Mouse (Mus musculus) left cerebral cortex, adult 18-20 months (tissue): ENCODE data around the gene Clmn. TPM values are rescaled to one million over a fixed set of nuclear protein-coding genes. Genes with fewer than 3 reads are reported as not detected.

Experiments used
- DNase-seq, 2 experiments: peaks; one replicate each; pipeline ENCODE4 v3.0.0; 2021 to 2022; ENCODE audit warnings: low spot score in 2 of 2, mixed read lengths in 1 of 2
- total RNA-seq, 2 experiments: library from RNA; stranded (reverse); gene quantifications; 2 replicates each; pipeline ENCODE4 v1.2.3; 2021

Clmn gene
- total RNA-seq, 2 experiments from 2014 or later = 39.5 to 55.7 TPM

DNA sequence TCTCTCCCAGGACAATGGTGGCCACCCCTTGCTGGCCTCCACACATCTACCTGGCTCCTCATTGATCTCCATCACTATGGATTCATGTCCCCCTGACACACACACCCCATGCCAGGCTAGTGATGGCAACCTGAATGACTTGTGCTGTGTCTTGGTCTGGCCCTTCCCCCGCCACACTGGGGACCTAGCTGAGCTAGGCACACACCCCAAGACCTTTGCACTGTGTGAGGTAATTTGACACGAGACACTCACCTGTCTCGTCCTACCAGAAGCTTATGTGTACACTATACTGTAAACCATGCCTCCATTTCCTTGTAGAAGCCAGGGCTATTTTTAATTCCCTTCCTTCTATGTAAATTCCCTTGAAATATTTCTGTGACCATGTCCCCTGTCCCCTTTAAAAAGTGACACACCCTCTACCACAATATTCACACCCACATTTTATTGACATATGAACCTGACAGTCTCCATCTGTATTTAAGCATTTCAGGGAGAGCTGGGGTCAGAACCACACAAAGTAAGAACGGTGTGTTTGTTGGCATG lies 16.7 kb upstream of the Clmn start:
- DNase-seq = no peak

- no peak for DNase-seq
Measured at GRCm38 (mm10) chr12:104880367-104880766, 15.5 kb upstream of the Clmn start.

DNA sequence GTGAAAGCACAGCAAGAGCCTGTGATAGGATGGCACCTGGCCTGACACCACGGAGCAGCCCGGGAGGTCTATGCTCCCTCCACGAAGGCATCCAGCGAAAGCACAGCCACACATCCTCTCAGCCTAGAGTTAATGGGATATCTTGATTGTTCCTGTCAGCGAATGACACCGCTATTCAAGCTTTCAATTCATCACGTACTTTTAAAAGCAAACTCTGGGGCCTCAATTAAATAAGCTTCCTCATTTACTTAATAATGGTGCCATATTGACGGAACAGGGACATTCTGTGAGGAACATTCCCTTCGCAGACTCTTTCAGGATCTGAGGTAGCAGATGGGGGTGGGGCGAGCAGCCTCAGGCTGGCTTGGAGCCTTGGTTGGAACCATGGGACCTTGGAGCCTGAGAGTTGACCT lies 14.7 kb upstream of the Clmn start:
- DNase-seq = no peak

DNA sequence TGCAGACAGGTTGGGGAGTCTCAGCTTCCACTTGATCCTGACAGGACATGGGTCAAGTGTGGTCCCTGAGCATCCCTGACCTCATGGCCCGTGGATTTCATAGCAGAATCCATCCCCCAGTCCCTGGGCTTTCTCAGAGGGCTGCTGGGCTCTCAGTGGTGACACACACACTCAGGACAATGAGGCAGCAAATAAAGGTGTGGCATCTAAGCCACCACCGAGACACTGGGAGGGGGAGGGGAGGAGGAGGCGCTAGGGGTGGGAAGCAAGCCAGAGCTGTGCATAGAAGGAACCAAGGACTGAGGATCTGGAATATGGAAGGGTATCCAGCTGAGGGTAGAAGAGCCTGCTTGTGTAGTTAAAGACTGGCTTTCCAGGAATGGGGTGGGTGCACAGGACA lies 11.2 kb upstream of the Clmn start:
- no peak for DNase-seq

GRCm38 (mm10) chr12:104871987-104872386 lies 7.1 kb upstream of the Clmn start:
- no peak for DNase-seq

GRCm38 (mm10) chr12:104869737-104870136 lies 4.9 kb upstream of the Clmn start:
- no peak for DNase-seq

DNA sequence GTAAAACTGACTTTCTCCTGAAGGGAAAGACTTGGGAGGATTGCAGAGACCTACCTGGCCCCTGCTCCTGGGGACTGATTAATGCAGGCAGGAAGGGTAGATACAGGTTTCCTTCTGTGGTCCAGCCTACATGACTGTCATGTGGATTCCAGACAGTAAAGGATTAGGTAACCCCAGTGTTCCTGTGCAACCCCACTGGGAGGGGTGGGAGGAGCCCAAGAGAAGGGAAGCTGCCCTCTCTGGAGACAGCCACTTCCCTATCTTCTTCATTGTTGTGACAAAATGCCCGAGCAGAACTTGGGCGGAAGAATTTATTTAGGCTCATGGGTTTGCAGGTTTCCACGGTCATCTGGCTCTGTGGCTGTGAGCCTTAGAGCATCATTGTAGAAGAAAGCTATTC lies 3.6 kb upstream of the Clmn start:
- no peak for DNase-seq

DNA sequence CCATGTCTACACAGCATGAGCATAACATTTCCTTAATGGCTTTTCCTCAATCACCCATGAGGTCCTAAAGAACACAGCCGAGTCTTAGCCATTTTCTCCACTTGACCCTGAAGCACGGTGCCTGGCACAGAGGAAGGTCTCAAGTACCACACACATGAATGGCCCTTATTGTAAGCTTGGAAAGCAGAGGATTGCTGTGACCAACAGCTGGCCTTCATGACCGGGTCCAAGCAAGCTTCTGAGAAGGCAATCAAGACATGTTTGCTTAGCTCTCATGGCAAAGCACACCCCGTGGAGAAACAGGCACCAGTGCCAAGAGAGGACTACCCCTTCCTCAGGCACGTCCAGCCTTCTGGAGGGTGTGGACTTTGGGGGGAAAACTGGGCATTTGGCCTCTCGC lies 3.0 kb upstream of the Clmn start:
- DNase-seq = no peak

DNA sequence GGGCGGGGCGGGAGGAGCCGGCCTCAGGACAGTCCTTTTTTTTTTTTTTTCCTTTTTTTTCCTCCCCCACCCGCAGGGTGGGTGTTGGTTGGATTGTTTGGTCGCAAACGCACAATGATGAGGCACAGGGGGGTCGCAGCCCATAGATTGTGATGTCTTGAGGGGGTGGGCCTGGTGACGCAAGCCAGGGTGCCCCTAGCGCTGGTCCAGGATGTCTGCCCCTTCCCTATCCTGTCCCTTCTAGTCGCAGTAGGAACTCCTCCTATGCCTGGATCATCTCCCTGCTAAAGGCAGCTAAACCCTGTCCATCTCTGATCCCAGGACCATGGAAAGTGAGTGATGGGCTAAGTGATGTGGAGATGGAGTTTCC lies 275 bp upstream of the Clmn start:
- peak in 1 of 2 experiments; percentile 29 for DNase-seq

DNA sequence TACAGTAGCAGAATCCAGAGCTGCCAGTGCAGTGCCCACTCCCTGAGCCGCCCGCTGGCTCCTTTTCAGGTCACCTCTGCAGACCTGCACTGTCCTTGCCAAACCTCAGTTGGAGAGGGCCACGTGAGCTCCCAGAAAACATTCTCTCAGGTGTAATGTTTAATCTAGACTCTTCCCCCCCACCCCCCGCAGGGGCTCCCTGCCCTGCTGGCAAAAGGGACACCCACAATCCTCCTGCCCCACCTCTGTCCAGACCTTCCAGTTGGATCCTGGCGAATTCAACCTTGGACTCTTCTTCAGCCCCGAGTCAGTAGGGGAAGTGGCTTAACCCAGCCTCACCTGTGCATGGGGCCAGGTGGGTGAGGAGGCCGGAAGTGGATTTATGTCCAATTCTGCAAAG lies 1.2 kb downstream of the Clmn start:
- DNase-seq = no peak

- DNase-seq = peak; percentile 43 to 57
Measured at GRCm38 (mm10) chr12:104859140-104859539, 5.7 kb downstream of the Clmn start.

GRCm38 (mm10) chr12:104858732-104859131 lies 6.1 kb downstream of the Clmn start:
- DNase-seq = no peak

DNA sequence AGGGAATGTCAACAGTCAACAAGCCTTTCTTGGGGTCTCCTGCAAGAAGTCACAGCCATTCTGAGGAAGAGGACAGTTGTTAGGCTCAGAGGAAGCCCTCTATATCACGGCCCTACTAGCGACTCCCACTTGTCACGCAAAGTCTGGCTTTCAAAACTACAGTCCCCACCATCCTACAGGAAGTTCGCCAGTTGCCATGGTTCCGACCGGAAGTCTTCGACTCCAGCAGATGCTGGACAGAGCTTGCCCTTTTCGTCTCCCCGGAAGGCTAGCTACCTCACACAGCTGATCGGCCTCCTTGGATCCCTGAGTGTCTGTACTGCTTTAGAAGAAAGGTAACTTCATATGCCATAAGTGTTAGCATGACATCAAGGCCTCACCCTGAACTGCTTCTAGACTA lies 7.3 kb downstream of the Clmn start:
- DNase-seq = no peak

DNA sequence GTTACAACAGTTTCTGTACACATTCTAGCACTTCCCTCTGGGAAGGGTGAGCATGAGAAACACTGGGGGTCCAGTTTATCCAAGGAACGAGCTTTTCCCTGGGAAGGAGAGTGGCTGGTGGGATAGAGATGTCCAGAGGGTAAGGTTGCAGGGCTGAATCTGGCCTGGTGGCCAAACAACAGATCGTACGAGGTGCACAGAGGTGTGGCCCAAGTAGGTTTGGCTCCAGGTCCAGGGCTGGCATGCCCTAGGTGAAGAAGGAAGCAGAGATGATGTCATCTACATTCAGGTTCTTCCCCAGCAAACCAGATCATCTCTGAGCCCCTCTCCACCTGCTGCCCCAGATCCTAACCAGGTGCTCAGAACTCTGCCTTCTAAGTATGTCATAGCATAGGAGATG lies 8.3 kb downstream of the Clmn start:
- DNase-seq = no peak

GRCm38 (mm10) chr12:104855548-104855947 lies 9.3 kb downstream of the Clmn start:
- no peak for DNase-seq

- DNase-seq = no peak
Measured at GRCm38 (mm10) chr12:104854826-104855225, 10.1 kb downstream of the Clmn start.

GRCm38 (mm10) chr12:104853374-104853773 lies 11.5 kb downstream of the Clmn start:
- no peak for DNase-seq

DNA sequence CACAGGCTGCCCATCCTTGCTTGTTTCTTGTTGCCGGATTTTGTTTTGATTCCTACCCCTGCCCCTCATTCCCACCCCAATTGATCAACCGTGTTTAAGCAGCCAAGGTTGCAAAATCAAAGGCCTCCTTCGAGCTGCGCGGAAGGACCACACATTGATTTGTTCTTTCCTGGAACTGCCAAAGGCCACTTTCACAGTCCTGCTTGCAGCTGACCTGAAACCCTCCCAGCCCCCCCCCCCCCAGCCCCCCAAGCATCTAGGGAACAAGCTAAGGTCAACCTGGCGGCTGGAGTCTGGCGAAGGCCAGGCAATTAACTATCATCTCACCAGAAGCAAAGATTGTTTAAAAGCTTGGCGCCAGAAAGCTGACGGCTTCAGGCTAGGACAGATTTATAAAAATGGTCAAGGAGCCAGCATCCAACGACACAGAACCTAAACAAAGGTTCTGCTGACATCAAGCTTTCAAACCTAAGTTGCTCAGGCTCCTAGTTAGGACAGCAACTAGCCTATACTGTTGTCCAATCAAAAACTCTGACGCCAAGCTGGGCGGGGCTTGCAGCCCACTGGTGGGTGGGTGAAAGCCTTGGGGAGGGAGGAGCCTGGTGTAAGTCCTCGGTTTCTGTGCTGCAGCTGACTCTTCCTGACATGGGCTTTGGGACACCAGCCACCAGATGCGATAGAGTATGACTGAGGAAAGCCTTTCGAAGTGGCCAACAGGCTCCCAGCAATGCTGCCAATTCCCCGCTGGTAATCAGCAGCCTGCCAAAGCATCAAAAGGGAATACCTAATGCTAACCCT lies 13.0 kb downstream of the Clmn start:
- DNase-seq = peak in 1 of 2 experiments; percentile 33

DNA sequence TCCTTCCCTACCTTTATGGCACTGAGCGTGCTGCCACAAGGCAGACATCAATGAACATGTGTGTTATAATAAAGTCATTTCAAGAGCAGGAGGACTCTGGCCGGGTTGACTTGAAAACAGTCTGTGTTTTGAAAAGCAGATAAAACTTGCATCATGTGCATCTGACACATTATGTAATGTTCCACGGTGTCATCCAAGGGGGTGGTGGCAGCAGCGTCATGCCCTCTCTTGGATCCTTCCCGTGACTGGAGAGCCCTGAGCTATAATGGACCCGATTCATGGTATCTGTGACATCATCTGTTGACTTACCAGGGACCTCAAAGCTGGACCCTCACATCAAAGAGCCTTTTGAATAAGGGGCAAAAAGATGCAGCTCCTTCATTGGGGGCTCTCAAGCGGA lies 14.8 kb downstream of the Clmn start:
- DNase-seq = no peak

- DNase-seq = no peak
Measured at GRCm38 (mm10) chr12:104848667-104849066, 16.2 kb downstream of the Clmn start.

GRCm38 (mm10) chr12:104847227-104847626 lies 17.6 kb downstream of the Clmn start:
- DNase-seq = no peak

- no peak for DNase-seq
Measured at GRCm38 (mm10) chr12:104845707-104846106, 19.2 kb downstream of the Clmn start.

DNA sequence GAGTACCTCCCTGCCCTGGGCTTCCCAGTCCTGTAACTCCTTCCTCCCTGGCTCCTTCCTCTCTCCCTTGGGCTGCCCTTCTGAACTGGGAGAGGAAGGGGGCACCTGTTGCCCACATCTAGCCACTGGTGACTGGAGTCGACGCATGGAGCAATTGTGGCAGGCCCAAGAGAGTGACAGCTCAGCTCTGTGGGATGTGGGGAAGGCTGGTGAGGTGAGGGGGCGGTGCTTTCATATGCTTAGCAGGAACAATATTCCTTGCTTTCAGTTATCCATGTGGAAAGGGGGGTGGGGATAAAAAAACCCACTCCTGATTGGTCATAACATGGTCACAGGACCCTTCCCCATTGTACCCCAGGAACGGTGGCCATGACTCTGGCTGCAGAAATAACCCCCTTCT lies 19.9 kb downstream of the Clmn start:
- DNase-seq = no peak
